Mouse (Mus musculus) gastrocnemius, adult 8-10 months (tissue): ENCODE data around the gene 1700013F07Rik. TPM values are rescaled to one million over a fixed set of nuclear protein-coding genes. Genes with fewer than 3 reads are reported as not detected.

Experiments used
- microRNA-seq: library from miRNA; unstranded; fragments of <30 nt; microRNA quantifications from one replicate; pipeline ENCODE4 v1.2.0, GENCODE M21; 2022
- total RNA-seq, 4 experiments: library from RNA; stranded (reverse); gene quantifications; 2 replicates each; pipeline ENCODE4 v1.2.4; 2022

Gene 1700013F07Rik
- total RNA-seq, 4 experiments from 2014 or later: not detected

Small RNA genes lying within 50 kb of the gene (microRNA-seq; reads per million reads assigned to microRNA genes)
- gene Gm22860: not detected

Other genes starting within 250 kb of the 1700013F07Rik start
- gene Mybphl, start 169.2 kb upstream of the 1700013F07Rik start, total RNA-seq: not detected
- not detected for gene Psrc1, start 150.3 kb upstream of the 1700013F07Rik start, total RNA-seq
- 10 to 100 TPM in 2 of 4 experiments, 1 to 10 TPM in 2; 8.9 to 12.5 (median 9.6) TPM for gene Celsr2, start 118.6 kb upstream of the 1700013F07Rik start, total RNA-seq
- 100 to 1,000 TPM; 106 to 124 (median 111) TPM for gene Sars, start 88.9 kb upstream of the 1700013F07Rik start, total RNA-seq
- under 1 TPM in 2 of 4 experiments, not detected in 2; 0.19 to 0.31 TPM for gene 5330417C22Rik, start 2.4 kb downstream of the 1700013F07Rik start, total RNA-seq
- gene Tmem167b, start 28.3 kb downstream of the 1700013F07Rik start, total RNA-seq: 10 to 100 TPM; 14.8 to 16.5 (median 16.1) TPM
- gene Taf13, start 37.5 kb downstream of the 1700013F07Rik start, total RNA-seq: 10 to 100 TPM; 18.6 to 30.2 (median 25.3) TPM
- gene Wdr47, start 57.1 kb downstream of the 1700013F07Rik start, total RNA-seq: 1 to 10 TPM; 3.5 to 7.7 (median 5.0) TPM
- 10 to 100 TPM; 33.9 to 45.3 (median 37.3) TPM for gene Clcc1, start 119.8 kb downstream of the 1700013F07Rik start, total RNA-seq
- gene Gpsm2, start 188.2 kb downstream of the 1700013F07Rik start, total RNA-seq: 1 to 10 TPM in 1 of 4 experiments, under 1 TPM in 3; 0.56 to 1.2 (median 0.74) TPM
- under 1 TPM; 0.11 to 0.34 (median 0.15) TPM for gene Aknad1, start 205.5 kb downstream of the 1700013F07Rik start, total RNA-seq